Mouse (Mus musculus) neural tube, embryonic 13.5 days (tissue): ENCODE results near the gene Shtn1. TPM values are rescaled to one million over a fixed set of nuclear protein-coding genes. Genes with fewer than 3 reads are reported as not detected.
A peak's percentile ranks its signal among the peaks of the same experiment; 100 is the strongest.

Source experiments
- ATAC-seq: fragments of 200-750 bp; cut with Nextera tagmentation; 2 replicates; pipeline ENCODE4 v1.8.0; 2017; ENCODE audit warnings: low read depth, mild to moderate bottlenecking, moderate TSS enrichment, moderate library complexity
- H3K27ac ChIP-seq: fragments of 300-500 bp; sonication (generic); replicated peaks from 2 replicates; pipeline ENCODE4 v1.5.1; 2015; ENCODE audit warnings: moderate library complexity, mild to moderate bottlenecking, inconsistent platforms
- H3K27me3 ChIP-seq: fragments of 300-500 bp; sonication (generic); 2 replicates; pipeline ENCODE4 v1.6.1; 2015; ENCODE audit warnings: mild to moderate bottlenecking, inconsistent platforms
- H3K36me3 ChIP-seq: fragments of 300-500 bp; sonication (generic); 2 replicates; pipeline ENCODE4 v1.6.1; 2015; ENCODE audit warnings: mild to moderate bottlenecking, inconsistent platforms
- H3K4me1 ChIP-seq: fragments of 300-500 bp; sonication (generic); replicated peaks from 2 replicates; pipeline ENCODE4 v1.6.1; 2015; ENCODE audit warnings: inconsistent platforms
- H3K4me2 ChIP-seq: fragments of 300-500 bp; sonication (generic); 2 replicates; pipeline ENCODE4 v1.6.1; 2015; ENCODE audit warnings: inconsistent platforms, mild to moderate bottlenecking, moderate library complexity
- H3K4me3 ChIP-seq: fragments of 300-500 bp; sonication (generic); 2 replicates; pipeline ENCODE4 v1.5.1; 2015; ENCODE audit warnings: mild to moderate bottlenecking, inconsistent platforms
- H3K9ac ChIP-seq: fragments of 300-500 bp; sonication (generic); 2 replicates; pipeline ENCODE4 v1.6.1; 2015; ENCODE audit warnings: moderate library complexity, mild to moderate bottlenecking, inconsistent platforms
- H3K9me3 ChIP-seq: fragments of 300-500 bp; sonication (generic); 2 replicates; pipeline ENCODE4 v1.6.1; 2016; ENCODE audit warnings: inconsistent platforms
- WGBS: fragments of 180-500 bp; shearing (Covaris S2); methylation state at CpG from one replicate; pipeline ENCODE4 v1.1.7; 2015; 5-methylcytosine and 5-hydroxymethylcytosine counted together
- polyA plus RNA-seq: library from polyadenylated mRNA; unstranded; fragments of >200 nt; fragmentation: Nextera tagmentation; extraction: Ambion mirVana; gene quantifications from 2 replicates; pipeline ENCODE4 v1.2.1, GENCODE M21; 2015

Gene Shtn1
- 33.8 and 35.0 TPM in 2 replicates for polyA plus RNA-seq

DNA sequence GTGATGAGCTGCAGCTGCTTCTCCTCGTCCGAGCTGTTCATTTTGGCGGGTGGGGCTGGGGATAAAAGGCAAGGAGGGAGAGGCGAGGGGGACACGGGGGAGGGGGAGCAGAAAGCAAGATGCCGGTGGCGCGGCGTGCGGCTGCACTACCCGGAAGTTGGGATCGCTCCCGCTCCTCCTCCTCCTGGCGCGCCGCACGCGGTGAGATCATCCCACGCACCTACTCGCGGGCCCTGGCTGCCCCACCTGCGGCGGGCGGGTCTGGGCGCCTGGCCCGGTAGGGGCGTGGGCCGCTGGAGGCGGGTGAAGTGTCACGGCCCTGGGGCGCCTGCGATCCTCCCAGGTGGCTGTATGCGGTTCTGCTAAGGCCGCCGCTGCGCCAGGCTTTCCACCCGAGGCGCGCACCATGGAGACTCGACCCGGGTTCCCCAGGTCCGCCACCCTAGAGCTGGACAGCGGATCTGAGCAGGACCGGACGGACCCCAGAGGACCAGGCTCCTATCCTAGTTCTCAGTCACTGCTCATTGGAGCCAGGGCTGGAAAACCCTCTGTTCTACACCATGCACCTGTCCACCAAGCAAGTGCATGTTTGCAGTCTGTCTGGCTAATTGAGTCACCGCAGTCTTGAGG lies at the start of gene Shtn1:
TSS of gene Shtn1 (minus strand) at position 629 of the 630 bp plus-strand sequence.
- peak within 1 kb of the TSS; percentile 92 for H3K4me2 ChIP-seq
- peaks cover 52% of the 10 kb centered on the region for H3K27me3 ChIP-seq

DNA sequence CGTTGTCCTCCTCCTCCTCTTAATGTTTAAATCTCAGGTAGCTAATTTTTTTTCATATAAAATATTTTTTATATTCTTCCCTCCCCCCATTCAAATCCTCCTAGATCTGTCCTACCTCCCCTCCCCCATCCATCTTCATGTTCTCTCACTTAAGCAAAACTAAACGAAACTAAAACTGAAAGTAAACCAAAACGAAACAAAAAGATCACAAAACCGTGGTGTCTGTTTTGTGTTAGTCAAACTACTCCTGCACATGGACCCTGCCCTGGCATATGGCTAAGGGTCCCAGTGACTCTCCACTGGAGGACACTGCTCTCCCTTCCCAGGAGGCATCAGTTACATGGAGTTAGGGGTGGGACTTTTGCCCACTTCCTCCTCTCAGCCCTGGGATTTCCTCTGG lies 38.3 kb upstream of the Shtn1 start:
- Histone ChIP-seq H3K9me3 (no peaks in the 10 kb centered on the region), H3K36me3 (no peaks in the 10 kb centered on the region), H3K27me3 (peaks cover 4% of the 10 kb centered on the region; the same call in 1 of the 2 replicates), H3K27ac (no peak overlapping the region), H3K4me3 (no peak overlapping the region), H3K4me2 (no peak overlapping the region), H3K4me1 (no peaks in the 10 kb centered on the region), H3K9ac (no peak overlapping the region)
- WGBS = 82% methylated on average over 4 of the region's 4 CpGs
- no peak for ATAC-seq

More for the DNA sequence above, at the start of gene Shtn1:
- peaks cover 23% of the 10 kb centered on the region for H3K4me1 ChIP-seq
- peak within 1 kb of the TSS; percentile 88 for H3K9ac ChIP-seq
- no peaks in the 10 kb centered on the region for H3K9me3 ChIP-seq
- WGBS = under 1% methylated on average over 31 of the region's 46 CpGs
- peak within 1 kb of the TSS; percentile 75 for H3K27ac ChIP-seq
- peak within 1 kb of the TSS; percentile 73 for H3K4me3 ChIP-seq
- ATAC-seq = peak; percentile 90
- no peaks in the 10 kb centered on the region for H3K36me3 ChIP-seq

DNA sequence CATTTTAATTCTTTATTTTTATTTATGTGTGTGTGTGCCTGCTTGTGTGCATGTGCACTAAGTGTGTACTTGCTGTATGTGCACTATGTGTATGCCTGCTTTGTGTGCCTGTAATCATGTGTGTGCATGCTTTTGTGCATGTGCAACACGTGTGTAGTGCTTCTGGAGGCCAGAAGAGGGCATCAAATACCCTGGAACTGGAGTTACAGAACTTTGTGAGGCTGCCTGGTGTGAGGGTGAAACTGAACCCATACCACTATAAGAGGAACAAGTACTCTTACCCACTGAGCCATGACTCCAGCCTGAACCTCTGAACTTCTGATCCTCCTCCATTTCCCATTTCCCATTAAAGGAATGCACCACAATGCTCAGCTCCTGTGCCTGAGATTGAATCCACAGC lies 34.0 kb upstream of the Shtn1 start:
- WGBS = 37% methylated on average over 1 of the region's 1 CpGs
- H3K9me3 ChIP-seq = no peaks in the 10 kb centered on the region
- no peak overlapping the region for H3K27ac ChIP-seq
- H3K36me3 ChIP-seq = no peaks in the 10 kb centered on the region
- H3K27me3 ChIP-seq = peaks cover 4% of the 10 kb centered on the region; the same call in 1 of the 2 replicates
- no peak for ATAC-seq
- no peak overlapping the region for H3K9ac ChIP-seq
- H3K4me1 ChIP-seq = no peaks in the 10 kb centered on the region
- no peak overlapping the region for H3K4me2 ChIP-seq
- no peak overlapping the region for H3K4me3 ChIP-seq

DNA sequence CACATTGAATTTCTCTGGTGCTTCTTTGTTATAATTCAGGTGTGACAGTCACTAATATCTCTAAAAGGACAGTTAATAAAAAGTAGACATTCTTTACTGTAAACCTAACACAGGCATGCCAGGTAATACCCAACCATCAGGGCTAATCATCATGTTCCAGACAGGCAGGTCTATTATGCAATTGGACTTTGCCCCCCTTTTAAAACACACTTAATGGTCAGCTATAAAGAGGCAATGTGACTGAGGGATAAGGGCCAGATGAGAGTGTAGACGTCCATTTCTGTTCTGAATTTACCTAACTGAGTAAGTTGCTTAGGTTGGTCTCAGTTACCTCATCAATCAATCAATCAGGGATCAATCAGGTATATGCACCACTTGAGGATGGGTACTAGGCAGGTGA lies 22.4 kb upstream of the Shtn1 start:
- H3K9me3 ChIP-seq = peaks cover 6% of the 10 kb centered on the region
- no peaks in the 10 kb centered on the region for H3K36me3 ChIP-seq
- no peak overlapping the region for H3K9ac ChIP-seq
- H3K4me1 ChIP-seq = no peaks in the 10 kb centered on the region
- 48% methylated on average over 1 of the region's 1 CpGs for WGBS
- H3K4me2 ChIP-seq = no peak overlapping the region
- no peak for ATAC-seq
- H3K27me3 ChIP-seq = no peaks in the 10 kb centered on the region
- H3K4me3 ChIP-seq = no peak overlapping the region
- H3K27ac ChIP-seq = no peak overlapping the region

DNA sequence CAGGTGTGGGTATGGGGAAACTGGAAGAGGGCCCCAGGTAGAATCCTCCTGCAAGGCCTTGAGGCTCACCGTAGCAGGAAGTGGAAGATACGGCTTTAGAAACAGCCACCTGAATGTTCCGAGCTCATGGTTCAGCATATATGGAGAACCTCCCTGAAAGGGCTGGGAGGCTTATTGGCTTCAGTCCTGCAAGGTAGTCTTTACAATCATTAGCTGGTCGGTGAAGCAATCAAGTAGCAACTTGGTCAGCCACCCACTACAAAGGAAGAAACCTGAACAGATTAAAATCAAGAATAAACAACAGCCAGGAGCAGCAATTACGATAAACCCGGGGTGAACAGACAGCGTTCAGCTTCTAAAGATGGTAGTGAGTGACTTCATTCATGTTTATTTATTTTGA lies 16.4 kb upstream of the Shtn1 start:
- 92% methylated on average over 7 of the region's 7 CpGs for WGBS
- H3K4me1 ChIP-seq = no peaks in the 10 kb centered on the region
- H3K9ac ChIP-seq = no peak overlapping the region
- H3K27ac ChIP-seq = no peak overlapping the region
- H3K27me3 ChIP-seq = no peaks in the 10 kb centered on the region
- H3K36me3 ChIP-seq = no peaks in the 10 kb centered on the region
- H3K4me3 ChIP-seq = no peak overlapping the region
- no peak overlapping the region for H3K4me2 ChIP-seq
- no peak for ATAC-seq
- no peaks in the 10 kb centered on the region for H3K9me3 ChIP-seq

DNA sequence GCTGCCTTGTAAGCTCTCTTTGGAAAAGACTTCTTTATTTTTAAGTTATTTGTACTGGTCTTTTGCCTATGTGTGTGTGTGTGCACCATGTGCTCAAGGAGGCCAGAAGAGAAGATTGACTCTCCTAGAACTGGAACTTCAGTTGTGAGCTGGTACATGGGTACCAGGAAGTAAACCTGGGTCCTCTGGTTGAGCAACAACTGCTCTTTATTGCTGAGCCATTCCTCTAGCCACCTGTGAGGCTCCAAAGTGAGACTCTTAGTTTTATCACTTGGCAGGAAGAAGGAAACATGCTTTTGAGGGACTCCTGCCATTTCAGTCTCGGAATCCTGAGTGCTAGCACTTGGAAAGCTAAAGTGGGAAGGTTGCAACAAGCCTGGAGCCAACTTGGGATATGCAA lies 14.4 kb upstream of the Shtn1 start:
- ATAC-seq = no peak
- WGBS = 63% methylated on average over 1 of the region's 1 CpGs
- H3K4me1 ChIP-seq = no peaks in the 10 kb centered on the region

DNA sequence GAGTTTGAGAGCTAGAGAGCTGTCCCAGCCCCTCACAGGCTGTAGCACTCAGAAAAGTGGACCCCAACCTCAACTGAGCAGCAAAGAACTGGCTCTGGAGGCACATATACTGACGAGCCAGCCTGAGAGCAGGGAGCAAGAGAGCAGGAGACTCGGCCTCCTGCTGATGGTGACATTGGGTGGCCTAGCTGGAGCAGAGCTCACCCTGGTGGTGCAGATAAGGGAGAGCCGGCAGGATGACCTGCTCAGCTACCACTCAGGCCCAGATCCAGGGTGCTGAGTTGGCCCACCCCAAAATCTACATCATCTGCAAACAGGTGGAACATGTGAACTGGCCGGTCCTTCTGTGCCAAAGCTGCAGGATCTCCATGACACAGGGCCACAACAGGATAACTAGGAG lies 8.4 kb upstream of the Shtn1 start:
- no peak for ATAC-seq
- H3K4me2 ChIP-seq = no peak overlapping the region
- no peaks in the 10 kb centered on the region for H3K36me3 ChIP-seq
- no peak overlapping the region for H3K4me3 ChIP-seq
- no peaks in the 10 kb centered on the region for H3K4me1 ChIP-seq
- 74% methylated on average over 4 of the region's 4 CpGs for WGBS
- H3K9ac ChIP-seq = no peak overlapping the region
- no peaks in the 10 kb centered on the region for H3K27me3 ChIP-seq
- no peaks in the 10 kb centered on the region for H3K9me3 ChIP-seq
- H3K27ac ChIP-seq = no peak overlapping the region

More for the DNA sequence above, 14.4 kb upstream of the Shtn1 start:
- Histone ChIP-seq H3K27me3 (no peaks in the 10 kb centered on the region), H3K36me3 (no peaks in the 10 kb centered on the region), H3K27ac (no peak overlapping the region), H3K9me3 (no peaks in the 10 kb centered on the region), H3K9ac (no peak overlapping the region), H3K4me3 (no peak overlapping the region), H3K4me2 (no peak overlapping the region)

DNA sequence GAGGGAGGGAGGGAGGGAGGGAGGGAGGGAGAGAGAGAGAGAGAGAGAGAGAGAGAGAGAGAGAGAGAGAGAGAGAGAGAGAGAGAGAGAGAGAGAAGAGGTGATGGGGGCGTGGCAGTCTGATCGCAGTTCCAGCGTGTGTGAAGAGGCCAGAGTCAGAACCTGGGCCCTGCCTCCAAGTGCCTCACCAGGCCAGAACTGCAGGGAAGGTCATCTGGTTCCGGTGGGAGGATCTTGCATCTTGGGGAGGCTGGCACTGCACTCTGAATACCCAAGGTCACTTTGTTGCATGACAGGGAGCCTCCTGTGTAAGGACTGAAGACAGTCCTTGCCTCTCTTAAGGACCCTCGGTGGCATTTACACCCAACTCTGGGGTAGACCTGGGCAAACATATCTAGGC lies 231 bp upstream of the Shtn1 start:
- H3K27ac ChIP-seq = no peak overlapping the region
- peak; percentile 30; the same call in 1 of the 2 replicates for ATAC-seq
- peaks cover 52% of the 10 kb centered on the region for H3K27me3 ChIP-seq
- H3K9ac ChIP-seq = peak overlapping the region; percentile 88; the same call in 1 of the 2 replicates
- H3K4me3 ChIP-seq = peak overlapping the region; percentile 73
- H3K9me3 ChIP-seq = no peaks in the 10 kb centered on the region
- peaks cover 23% of the 10 kb centered on the region for H3K4me1 ChIP-seq
- WGBS = 7% methylated on average over 5 of the region's 5 CpGs
- peak overlapping the region; percentile 92 for H3K4me2 ChIP-seq
- H3K36me3 ChIP-seq = no peaks in the 10 kb centered on the region

DNA sequence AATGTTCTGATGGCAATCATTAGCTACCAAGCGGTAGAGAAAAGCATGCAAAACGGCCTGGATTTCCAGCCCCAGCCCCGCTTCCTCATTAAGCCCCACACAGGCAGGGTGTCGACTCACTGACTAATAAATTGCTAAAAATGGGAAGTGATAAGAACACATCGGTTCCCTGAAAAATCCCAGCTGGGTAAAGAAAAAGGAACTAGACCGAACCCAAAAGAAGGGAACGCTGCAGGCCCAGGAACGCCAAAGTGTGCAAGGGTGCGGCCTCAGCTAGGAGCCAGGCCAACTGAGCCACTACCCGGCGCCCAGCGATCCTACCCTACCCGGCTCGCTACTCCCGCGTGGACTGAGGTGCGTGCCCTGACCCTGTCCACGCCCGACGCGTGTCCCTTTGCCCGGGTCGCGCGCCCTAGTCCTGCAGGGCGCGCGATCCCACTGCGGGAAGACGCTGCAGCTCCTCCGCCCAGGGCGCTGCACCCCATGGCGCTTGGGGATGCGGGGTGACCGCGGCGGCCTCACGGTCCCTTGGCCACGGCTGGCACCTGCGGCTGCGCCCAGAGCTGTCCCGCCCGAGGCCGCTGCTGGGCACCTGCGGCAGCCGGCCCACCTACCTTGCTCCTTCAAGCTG lies 944 bp downstream of the Shtn1 start:
- 3% methylated on average over 46 of the region's 46 CpGs for WGBS
- peak; percentile 72 for ATAC-seq
- Histone ChIP-seq H3K9me3 (no peaks in the 10 kb centered on the region), H3K4me1 (peaks cover 23% of the 10 kb centered on the region), H3K4me3 (peak overlapping the region; percentile 73), H3K27me3 (peaks cover 52% of the 10 kb centered on the region), H3K27ac (peak overlapping the region; percentile 75), H3K4me2 (peak overlapping the region; percentile 92), H3K36me3 (no peaks in the 10 kb centered on the region), H3K9ac (peak overlapping the region; percentile 88)

DNA sequence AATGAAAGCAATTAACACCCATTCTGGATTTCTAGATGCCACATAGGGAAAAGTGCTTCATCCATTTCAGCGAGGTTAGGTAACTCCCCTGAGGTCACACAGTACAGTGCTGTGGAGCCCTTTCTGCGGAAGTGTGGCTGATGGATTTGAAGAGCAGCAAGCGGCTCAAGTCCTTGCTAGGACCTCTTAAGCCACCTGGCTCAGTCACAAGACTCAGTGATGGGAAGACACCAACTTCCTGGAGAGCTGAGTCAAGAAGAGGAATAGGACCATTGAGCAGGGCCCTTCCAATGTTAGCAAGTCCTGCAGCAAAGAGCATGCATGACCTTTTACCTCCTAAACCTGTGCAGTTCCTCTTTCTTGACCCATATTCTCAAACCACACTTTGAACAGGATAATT lies 1.5 kb downstream of the Shtn1 start:
- Histone ChIP-seq H3K36me3 (no peaks in the 10 kb centered on the region), H3K27me3 (peaks cover 52% of the 10 kb centered on the region), H3K4me3 (peak overlapping the region; percentile 73), H3K4me2 (peak overlapping the region; percentile 92), H3K9ac (peak overlapping the region; percentile 88), H3K27ac (peak overlapping the region; percentile 75; the same call in 1 of the 2 replicates), H3K9me3 (no peaks in the 10 kb centered on the region), H3K4me1 (peaks cover 23% of the 10 kb centered on the region)
- WGBS = 48% methylated on average over 3 of the region's 3 CpGs
- no peak for ATAC-seq

DNA sequence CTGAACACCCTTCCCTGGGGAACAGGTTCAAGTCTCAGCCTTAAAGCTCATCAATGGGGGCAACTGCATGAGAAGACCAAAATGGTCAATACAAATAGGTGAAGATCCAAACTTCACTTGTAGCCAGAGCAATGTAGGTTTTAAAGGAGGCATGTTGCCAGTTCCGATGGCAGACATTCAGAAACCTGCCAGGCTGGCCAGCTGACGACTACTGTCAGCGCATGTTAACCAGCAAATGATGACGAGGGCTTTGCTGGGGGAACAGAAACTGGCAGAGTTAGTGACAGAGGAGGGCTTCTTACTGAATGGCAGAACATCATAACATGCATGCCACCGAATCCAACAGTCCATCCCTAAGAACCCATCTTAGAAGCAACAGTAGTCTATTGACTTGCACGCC lies 2.9 kb downstream of the Shtn1 start:
- H3K27me3 ChIP-seq = peaks cover 52% of the 10 kb centered on the region
- 0 out of 2 replicates have a peak overlapping the region, but pooled peaks have one; percentile 11 for H3K4me2 ChIP-seq
- ATAC-seq = no peak
- no peak overlapping the region for H3K27ac ChIP-seq
- H3K36me3 ChIP-seq = no peaks in the 10 kb centered on the region
- WGBS = 78% methylated on average over 6 of the region's 6 CpGs
- no peak overlapping the region for H3K4me3 ChIP-seq
- H3K4me1 ChIP-seq = peaks cover 23% of the 10 kb centered on the region
- H3K9me3 ChIP-seq = no peaks in the 10 kb centered on the region
- no peak overlapping the region for H3K9ac ChIP-seq

DNA sequence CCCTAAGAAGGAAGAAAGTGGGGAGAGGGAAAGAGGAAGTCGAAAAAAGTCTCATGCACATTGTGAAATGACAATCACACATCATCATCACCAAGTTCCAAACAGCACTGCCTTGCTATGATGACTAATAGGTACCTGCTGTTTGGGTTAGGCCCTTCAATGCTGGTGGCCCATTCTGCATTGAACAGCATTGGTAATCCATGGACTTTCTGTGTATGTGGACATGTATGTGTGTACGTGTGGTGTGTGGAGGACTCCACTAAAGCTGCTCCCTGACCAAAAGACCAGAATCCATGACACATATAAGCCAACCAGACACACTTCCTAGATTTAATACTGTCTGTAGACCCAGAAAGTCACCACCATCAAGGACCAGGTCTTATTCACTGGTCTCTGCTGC lies 3.9 kb downstream of the Shtn1 start:
- H3K4me3 ChIP-seq = no peak overlapping the region
- H3K4me2 ChIP-seq = no peak overlapping the region
- H3K9ac ChIP-seq = no peak overlapping the region
- H3K4me1 ChIP-seq = peaks cover 23% of the 10 kb centered on the region
- 93% methylated on average over 2 of the region's 2 CpGs for WGBS
- H3K27me3 ChIP-seq = peaks cover 41% of the 10 kb centered on the region
- no peaks in the 10 kb centered on the region for H3K9me3 ChIP-seq
- no peak overlapping the region for H3K27ac ChIP-seq
- H3K36me3 ChIP-seq = no peaks in the 10 kb centered on the region
- no peak for ATAC-seq
